Mouse (Mus musculus): ENCODE measurements at regions not wholly inside any gene's neighbourhood (a gene's known extent, or its start where the extent isn't known, plus 50 kb on each side); places are given as distances from the start of the nearest gene placed in this dataset.
"Not testable (repeated sequence)": the region's sequence is repeated elsewhere in the genome, so short reads cannot be mapped to it uniquely, and the experiment has no call there.

GRCm38 (mm10) chr16:12856356-12856755 is 253.1 kb upstream of the Ercc4 start:
- Histone ChIP-seq H3K27ac (ENCODE audit: insufficient read depth, low read length) (no peak overlapping the region), H3K4me3 (ENCODE audit: insufficient read depth, low read length) (no peak overlapping the region), H3K4me1 (ENCODE audit: control insufficient read depth, insufficient read depth, low read length) (no peaks in the 10 kb centered on the region)
- no peak for TF ChIP-seq CTCF (IDR thresholded peaks at IDR 0.05; ENCODE audit: borderline replicate concordance, insufficient read depth, low read length)
- TF ChIP-seq POLR2A (IDR thresholded peaks at IDR 0.05; ENCODE audit: low read depth, low read length) = no peak

GRCm38 (mm10) chr16:12859714-12860355 is 249.6 kb upstream of the Ercc4 start:
- no peaks in the 10 kb centered on the region for H3K4me1 ChIP-seq (ENCODE audit: control insufficient read depth, insufficient read depth, low read length)
- no peak for TF ChIP-seq CTCF (IDR thresholded peaks at IDR 0.05; ENCODE audit: borderline replicate concordance, insufficient read depth, low read length)
- no peak for TF ChIP-seq POLR2A (IDR thresholded peaks at IDR 0.05; ENCODE audit: low read depth, low read length)
- H3K4me3 ChIP-seq (ENCODE audit: insufficient read depth, low read length) = no peak overlapping the region
- no peak overlapping the region for H3K27ac ChIP-seq (ENCODE audit: insufficient read depth, low read length)

GRCm38 (mm10) chr16:12862561-12862960 is 246.9 kb upstream of the Ercc4 start:
- no peak overlapping the region for H3K4me3 ChIP-seq (ENCODE audit: insufficient read depth, low read length)
- TF ChIP-seq CTCF (IDR thresholded peaks at IDR 0.05; ENCODE audit: borderline replicate concordance, insufficient read depth, low read length) = no peak
- TF ChIP-seq POLR2A (IDR thresholded peaks at IDR 0.05; ENCODE audit: low read depth, low read length) = no peak
- H3K4me1 ChIP-seq (ENCODE audit: control insufficient read depth, insufficient read depth, low read length) = no peaks in the 10 kb centered on the region
- no peak overlapping the region for H3K27ac ChIP-seq (ENCODE audit: insufficient read depth, low read length)

- not testable (repeated sequence) for H3K4me3 ChIP-seq (ENCODE audit: insufficient read depth, low read length); H3K27ac ChIP-seq (ENCODE audit: insufficient read depth, low read length); H3K4me1 ChIP-seq (ENCODE audit: control insufficient read depth, insufficient read depth, low read length)
These were observed 231.2 kb upstream of the Ercc4 start for GRCm38 (mm10) chr16:12878326-12878725.

- no peak overlapping the region for H3K4me3 ChIP-seq (ENCODE audit: insufficient read depth, low read length)
- H3K27ac ChIP-seq (ENCODE audit: insufficient read depth, low read length) = no peak overlapping the region
- TF ChIP-seq CTCF (IDR thresholded peaks at IDR 0.05; ENCODE audit: borderline replicate concordance, insufficient read depth, low read length) (no peak), POLR2A (IDR thresholded peaks at IDR 0.05; ENCODE audit: low read depth, low read length) (no peak)
- H3K4me1 ChIP-seq (ENCODE audit: control insufficient read depth, insufficient read depth, low read length) = no peaks in the 10 kb centered on the region
These were observed 229.5 kb upstream of the Ercc4 start for GRCm38 (mm10) chr16:12880011-12880410.

- Histone ChIP-seq H3K4me1 (ENCODE audit: control insufficient read depth, insufficient read depth, low read length) (no peaks in the 10 kb centered on the region), H3K27ac (ENCODE audit: insufficient read depth, low read length) (no peak overlapping the region), H3K4me3 (ENCODE audit: insufficient read depth, low read length) (no peak overlapping the region)
- no peak for TF ChIP-seq POLR2A (IDR thresholded peaks at IDR 0.05; ENCODE audit: low read depth, low read length)
- no peak for TF ChIP-seq CTCF (IDR thresholded peaks at IDR 0.05; ENCODE audit: borderline replicate concordance, insufficient read depth, low read length)
These were observed 229.0 kb upstream of the Ercc4 start for GRCm38 (mm10) chr16:12880481-12880880.

GRCm38 (mm10) chr16:12882690-12883089 is 226.8 kb upstream of the Ercc4 start:
- TF ChIP-seq CTCF (IDR thresholded peaks at IDR 0.05; ENCODE audit: borderline replicate concordance, insufficient read depth, low read length) (no peak), POLR2A (IDR thresholded peaks at IDR 0.05; ENCODE audit: low read depth, low read length) (no peak)
- Histone ChIP-seq H3K27ac (ENCODE audit: insufficient read depth, low read length) (no peak overlapping the region), H3K4me1 (ENCODE audit: control insufficient read depth, insufficient read depth, low read length) (no peaks in the 10 kb centered on the region), H3K4me3 (ENCODE audit: insufficient read depth, low read length) (no peak overlapping the region)

GRCm38 (mm10) chr16:12884556-12884955 is 224.9 kb upstream of the Ercc4 start:
- no peak overlapping the region for H3K27ac ChIP-seq (ENCODE audit: insufficient read depth, low read length)
- H3K4me3 ChIP-seq (ENCODE audit: insufficient read depth, low read length) = no peak overlapping the region
- TF ChIP-seq POLR2A (IDR thresholded peaks at IDR 0.05; ENCODE audit: low read depth, low read length) = no peak
- TF ChIP-seq CTCF (IDR thresholded peaks at IDR 0.05; ENCODE audit: borderline replicate concordance, insufficient read depth, low read length) = no peak
- no peaks in the 10 kb centered on the region for H3K4me1 ChIP-seq (ENCODE audit: control insufficient read depth, insufficient read depth, low read length)

GRCm38 (mm10) chr16:12886127-12886526 is 223.4 kb upstream of the Ercc4 start:
- no peak overlapping the region for H3K27ac ChIP-seq (ENCODE audit: insufficient read depth, low read length)
- no peaks in the 10 kb centered on the region for H3K4me1 ChIP-seq (ENCODE audit: control insufficient read depth, insufficient read depth, low read length)
- no peak for TF ChIP-seq POLR2A (IDR thresholded peaks at IDR 0.05; ENCODE audit: low read depth, low read length)
- TF ChIP-seq CTCF (IDR thresholded peaks at IDR 0.05; ENCODE audit: borderline replicate concordance, insufficient read depth, low read length) = no peak
- no peak overlapping the region for H3K4me3 ChIP-seq (ENCODE audit: insufficient read depth, low read length)

GRCm38 (mm10) chr16:12887381-12887780 is 222.1 kb upstream of the Ercc4 start:
- Histone ChIP-seq H3K4me3 (ENCODE audit: insufficient read depth, low read length) (no peak overlapping the region), H3K27ac (ENCODE audit: insufficient read depth, low read length) (no peak overlapping the region), H3K4me1 (ENCODE audit: control insufficient read depth, insufficient read depth, low read length) (no peaks in the 10 kb centered on the region)
- no peak for TF ChIP-seq CTCF (IDR thresholded peaks at IDR 0.05; ENCODE audit: borderline replicate concordance, insufficient read depth, low read length)
- TF ChIP-seq POLR2A (IDR thresholded peaks at IDR 0.05; ENCODE audit: low read depth, low read length) = no peak

GRCm38 (mm10) chr16:12890094-12890493 is 219.4 kb upstream of the Ercc4 start:
- Histone ChIP-seq H3K27ac (ENCODE audit: insufficient read depth, low read length) (no peak overlapping the region), H3K4me1 (ENCODE audit: control insufficient read depth, insufficient read depth, low read length) (no peaks in the 10 kb centered on the region), H3K4me3 (ENCODE audit: insufficient read depth, low read length) (no peak overlapping the region)
- TF ChIP-seq POLR2A (IDR thresholded peaks at IDR 0.05; ENCODE audit: low read depth, low read length) (no peak), CTCF (IDR thresholded peaks at IDR 0.05; ENCODE audit: borderline replicate concordance, insufficient read depth, low read length) (no peak)
